Mouse (Mus musculus) limb, embryonic 11.5 days (tissue): ENCODE measurements at regions not wholly inside any gene's neighbourhood (a gene's known extent, or its start where the extent isn't known, plus 50 kb on each side); places are given as distances from the start of the nearest gene placed in this dataset.

Experiments used
- ATAC-seq: fragments of 200-750 bp; cut with Nextera tagmentation; 2 replicates; pipeline ENCODE4 v1.8.0; 2017; ENCODE audit warnings: low read depth; ENCODE audit not compliant: insufficient number of reproducible peaks, low FRiP score, low TSS enrichment
- DNase-seq: peaks from one replicate; pipeline ENCODE4 v3.0.0-alpha.2; 2015; ENCODE audit warnings: low spot score
- H3K27ac ChIP-seq: fragments of 300-500 bp; sonication (generic); replicated peaks from 2 replicates; pipeline ENCODE4 v1.5.1; 2014; ENCODE audit warnings: low read depth, mild to moderate bottlenecking, low read length
- H3K27me3 ChIP-seq: fragments of 300-500 bp; sonication (generic); 2 replicates; pipeline ENCODE4 v1.6.1; 2014; ENCODE audit warnings: mild to moderate bottlenecking, low read length, mixed read lengths; ENCODE audit not compliant: control insufficient read depth, insufficient read depth
- H3K36me3 ChIP-seq: fragments of 300-500 bp; sonication (generic); 2 replicates; pipeline ENCODE4 v1.6.1; 2014; ENCODE audit warnings: mild to moderate bottlenecking, low read length, moderate library complexity, mixed read lengths; ENCODE audit not compliant: control insufficient read depth, insufficient read depth
- H3K4me1 ChIP-seq: fragments of 300-500 bp; sonication (generic); 2 replicates; pipeline ENCODE4 v1.6.1; 2014; ENCODE audit warnings: low read length, mixed read lengths; ENCODE audit not compliant: control insufficient read depth, insufficient read depth
- H3K4me2 ChIP-seq: fragments of 300-500 bp; sonication (generic); 2 replicates; pipeline ENCODE4 v1.6.1; 2014; ENCODE audit warnings: low read depth, mild to moderate bottlenecking, moderate library complexity; ENCODE audit not compliant: severe bottlenecking
- H3K4me3 ChIP-seq: fragments of 300-500 bp; sonication (generic); 2 replicates; pipeline ENCODE4 v1.5.1; 2014; ENCODE audit warnings: low read depth, low read length
- H3K9ac ChIP-seq: fragments of 300-500 bp; sonication (generic); 2 replicates; pipeline ENCODE4 v1.6.1; 2014; ENCODE audit warnings: mild to moderate bottlenecking, low read length
- H3K9me3 ChIP-seq: fragments of 300-500 bp; sonication (generic); 2 replicates; pipeline ENCODE4 v1.6.1; 2016; ENCODE audit warnings: low read length; ENCODE audit not compliant: control insufficient read depth
- WGBS: fragments of 180-500 bp; shearing (Covaris S2); extraction: QIAGEN DNeasy Blood & Tissue Kit; methylation state at CpG from one replicate; pipeline ENCODE4 v1.1.7; 2014; 5-methylcytosine and 5-hydroxymethylcytosine counted together

DNA sequence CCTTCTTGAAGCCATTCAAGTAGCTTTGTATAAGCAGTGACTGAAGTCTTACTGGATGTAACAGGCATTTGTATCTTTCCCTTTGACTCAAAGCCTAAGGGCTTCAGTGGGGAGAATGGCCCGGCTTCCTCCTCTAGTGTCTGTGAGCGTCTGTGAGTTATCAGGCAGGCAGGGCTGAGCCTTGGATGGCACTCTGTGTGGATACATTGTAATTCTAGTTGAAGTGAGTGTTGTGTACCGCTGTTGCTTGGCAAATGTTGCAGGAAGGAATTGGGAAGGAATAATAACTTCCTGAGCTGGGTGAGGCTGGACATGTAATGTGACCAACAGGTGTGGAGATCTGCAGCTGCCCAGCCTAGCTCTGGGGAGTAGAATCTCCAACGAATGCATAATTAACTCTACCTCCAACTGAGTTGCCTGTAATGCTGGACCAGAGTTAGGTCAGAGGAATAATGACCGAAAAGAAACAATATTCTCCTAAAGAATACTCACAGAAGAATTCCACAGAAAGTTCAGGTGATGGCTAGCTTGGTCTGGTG is 120.7 kb upstream of the Tut7 start:
- Histone ChIP-seq H3K27me3 (no peaks in the 10 kb centered on the region), H3K27ac (no peak overlapping the region), H3K36me3 (no peaks in the 10 kb centered on the region), H3K4me2 (no peak overlapping the region), H3K9me3 (no peaks in the 10 kb centered on the region), H3K4me3 (no peak overlapping the region), H3K9ac (no peak overlapping the region), H3K4me1 (peaks cover 2% of the 10 kb centered on the region; the same call in 1 of the 2 replicates)
- DNase-seq (no peak), ATAC-seq (no peak)
- WGBS, result 57% methylated on average over 5 of the region's 5 CpGs

DNA sequence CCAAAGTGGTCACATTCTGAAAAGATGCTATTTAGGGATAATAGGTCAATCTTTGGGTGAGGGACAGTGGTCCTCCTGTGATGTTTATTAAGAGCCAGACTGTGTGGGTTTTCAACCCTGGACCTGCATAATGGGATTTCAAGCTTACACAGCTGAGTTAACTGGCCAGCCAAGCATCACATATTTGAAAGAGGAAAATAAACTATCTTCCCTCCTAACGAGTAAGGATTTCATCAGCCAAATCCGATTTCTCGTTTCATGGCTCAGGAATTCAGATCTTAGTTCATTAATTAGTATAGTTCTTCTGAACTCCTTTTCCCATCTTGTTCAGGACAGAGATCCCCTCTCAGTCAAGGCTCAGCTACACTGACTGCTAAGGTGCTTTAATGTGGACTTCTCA is 120.1 kb upstream of the Tut7 start:
- WGBS, result 79% methylated on average over 3 of the region's 3 CpGs
- Histone ChIP-seq H3K27me3 (no peaks in the 10 kb centered on the region), H3K36me3 (no peaks in the 10 kb centered on the region), H3K4me2 (no peak overlapping the region), H3K9me3 (no peaks in the 10 kb centered on the region), H3K4me1 (no peaks in the 10 kb centered on the region; the same call in 1 of the 2 replicates), H3K9ac (no peak overlapping the region), H3K27ac (no peak overlapping the region), H3K4me3 (no peak overlapping the region)
- no peak for ATAC-seq
- no peak for DNase-seq

DNA sequence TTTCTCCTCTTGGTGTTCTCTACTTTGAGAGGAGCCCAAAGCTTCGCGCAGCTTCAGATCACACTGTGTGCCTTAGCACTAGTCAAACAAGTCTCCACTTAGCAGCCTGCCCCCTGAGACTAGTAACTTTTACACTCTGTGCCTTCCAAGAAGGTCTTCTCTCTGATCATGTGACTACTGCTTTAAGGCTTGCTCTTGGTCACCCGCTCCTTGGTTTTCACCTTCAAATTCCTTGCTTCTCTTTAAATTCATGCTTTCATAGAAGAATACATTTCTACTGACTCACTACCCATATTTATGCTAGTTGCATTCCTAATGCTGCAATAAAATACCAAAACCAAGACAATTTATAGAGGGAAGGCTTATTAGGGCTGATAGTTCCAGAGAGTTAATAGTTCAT is 118.6 kb upstream of the Tut7 start:
- no peak overlapping the region for H3K4me2 ChIP-seq
- H3K4me3 ChIP-seq, result no peak overlapping the region
- no peaks in the 10 kb centered on the region; the same call in 1 of the 2 replicates for H3K4me1 ChIP-seq
- no peak for ATAC-seq
- no peaks in the 10 kb centered on the region for H3K36me3 ChIP-seq
- no peaks in the 10 kb centered on the region for H3K27me3 ChIP-seq
- H3K27ac ChIP-seq, result no peak overlapping the region
- no peak for DNase-seq
- WGBS, result 58% methylated on average over 3 of the region's 3 CpGs
- no peak overlapping the region for H3K9ac ChIP-seq
- no peaks in the 10 kb centered on the region for H3K9me3 ChIP-seq

DNA sequence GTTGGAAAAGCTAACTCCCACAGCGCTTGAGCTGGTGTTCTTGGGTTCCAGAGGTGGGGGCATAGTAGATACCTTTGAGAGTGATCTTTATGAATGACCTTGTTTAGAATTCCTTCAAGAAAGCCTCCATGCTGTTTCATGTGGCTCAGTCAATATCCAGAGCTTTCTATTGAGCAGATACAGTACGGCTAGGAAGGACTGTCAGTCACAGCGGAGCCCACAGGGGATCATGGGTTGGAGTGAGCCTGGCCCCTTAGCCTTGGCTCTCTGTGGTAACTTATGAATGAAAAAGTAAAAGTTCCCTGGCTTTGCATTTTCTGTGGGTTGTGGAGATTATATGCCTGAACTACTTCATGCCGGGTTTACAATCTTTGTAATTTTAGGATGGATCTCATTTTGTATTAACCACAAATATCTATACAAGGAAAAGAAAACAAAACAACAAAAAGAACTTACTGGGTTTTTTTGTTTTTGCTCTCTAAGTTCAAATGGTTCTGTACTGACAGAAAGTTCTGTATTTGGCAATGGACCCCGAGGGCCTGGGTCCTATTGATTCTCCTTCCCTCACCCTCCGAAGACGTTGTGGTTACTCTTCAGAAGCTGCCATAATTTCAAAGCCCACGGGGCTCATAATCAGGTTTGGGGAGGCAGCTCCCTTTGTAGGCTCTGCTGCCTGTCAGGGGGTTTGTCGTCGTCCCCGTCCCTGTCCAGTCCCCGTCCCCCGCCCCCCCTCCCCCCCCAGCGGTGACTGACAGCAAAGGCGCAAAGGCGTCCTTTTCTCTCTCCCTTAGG is 117.7 kb upstream of the Tut7 start:
- no peaks in the 10 kb centered on the region for H3K27me3 ChIP-seq
- no peak for DNase-seq
- H3K9me3 ChIP-seq, result no peaks in the 10 kb centered on the region
- H3K4me2 ChIP-seq, result no peak overlapping the region
- no peaks in the 10 kb centered on the region; the same call in 1 of the 2 replicates for H3K4me1 ChIP-seq
- no peak overlapping the region for H3K27ac ChIP-seq
- no peak overlapping the region for H3K9ac ChIP-seq
- no peak for ATAC-seq
- no peaks in the 10 kb centered on the region for H3K36me3 ChIP-seq
- WGBS, result 31% methylated on average over 16 of the region's 16 CpGs
- H3K4me3 ChIP-seq, result no peak overlapping the region

DNA sequence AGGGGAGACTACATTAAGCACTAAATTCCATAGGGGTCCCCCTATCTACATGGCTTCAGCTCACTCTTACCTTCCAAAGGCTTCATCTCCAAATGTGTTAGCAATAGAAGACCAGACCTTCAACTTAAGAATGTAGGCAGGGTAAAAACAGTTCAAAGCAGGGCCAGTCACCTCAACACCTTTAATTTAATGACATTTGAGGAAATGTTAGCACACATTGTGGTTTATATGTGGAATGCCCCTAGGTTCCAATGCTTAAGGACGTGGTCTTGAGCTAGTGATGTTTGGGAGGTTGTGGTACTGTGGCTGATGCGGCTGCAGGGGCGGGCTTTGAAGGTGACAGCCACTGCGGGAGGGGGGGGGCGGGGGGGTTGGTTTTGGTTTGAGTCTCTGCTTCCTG is 116.9 kb upstream of the Tut7 start:
- no peak overlapping the region for H3K4me2 ChIP-seq
- no peak overlapping the region for H3K9ac ChIP-seq
- no peaks in the 10 kb centered on the region for H3K36me3 ChIP-seq
- ATAC-seq (no peak), DNase-seq (no peak)
- no peaks in the 10 kb centered on the region; the same call in 1 of the 2 replicates for H3K4me1 ChIP-seq
- no peak overlapping the region for H3K27ac ChIP-seq
- H3K9me3 ChIP-seq, result no peaks in the 10 kb centered on the region
- 50% methylated on average over 5 of the region's 5 CpGs for WGBS
- no peak overlapping the region for H3K4me3 ChIP-seq
- H3K27me3 ChIP-seq, result no peaks in the 10 kb centered on the region

DNA sequence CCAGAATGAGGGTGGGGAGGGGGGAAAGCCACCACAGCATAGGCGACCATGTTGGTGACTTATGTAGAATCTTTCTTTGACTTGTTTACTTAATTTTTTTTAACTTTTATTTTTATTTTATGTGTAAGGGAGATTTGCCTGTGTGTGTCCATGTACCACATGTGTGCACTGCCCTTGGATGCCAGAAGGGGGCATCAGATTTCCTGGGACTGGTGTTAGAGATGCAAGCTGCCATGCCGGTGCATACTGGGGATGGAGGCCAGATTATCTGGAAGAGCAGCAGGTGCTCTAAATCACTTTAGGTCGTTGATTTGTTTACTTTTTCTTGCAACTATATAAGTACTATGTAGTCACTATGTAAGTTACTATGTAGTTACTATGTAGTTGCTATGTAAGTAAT is 114.2 kb upstream of the Tut7 start:
- Histone ChIP-seq H3K27me3 (no peaks in the 10 kb centered on the region), H3K4me1 (no peaks in the 10 kb centered on the region; the same call in 1 of the 2 replicates), H3K27ac (no peak overlapping the region), H3K9ac (no peak overlapping the region), H3K36me3 (no peaks in the 10 kb centered on the region), H3K4me2 (no peak overlapping the region), H3K4me3 (no peak overlapping the region), H3K9me3 (no peaks in the 10 kb centered on the region)
- WGBS, result 74% methylated on average over 3 of the region's 3 CpGs
- ATAC-seq (no peak), DNase-seq (no peak)

DNA sequence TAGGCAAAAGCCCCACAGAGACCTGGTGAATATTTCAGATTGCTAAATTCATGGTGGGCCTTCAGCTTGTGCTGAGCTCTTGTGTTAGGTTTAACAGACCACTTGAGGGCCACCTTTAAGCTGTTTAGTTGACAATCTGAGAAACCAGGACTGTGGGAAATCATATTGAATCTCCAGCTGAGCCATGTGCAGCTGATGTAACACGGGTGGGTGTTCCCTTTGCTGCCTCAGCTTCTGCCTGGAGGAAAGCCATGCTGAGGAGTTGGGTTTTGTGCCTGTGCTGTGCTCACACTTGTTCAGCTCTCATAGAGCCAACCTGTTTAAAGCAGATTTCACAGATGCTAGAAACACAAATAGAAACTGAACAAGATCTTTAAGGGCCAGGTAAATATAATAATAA is 111.6 kb upstream of the Tut7 start:
- Histone ChIP-seq H3K4me1 (no peaks in the 10 kb centered on the region), H3K4me2 (no peak overlapping the region), H3K4me3 (no peak overlapping the region), H3K9me3 (no peaks in the 10 kb centered on the region), H3K36me3 (no peaks in the 10 kb centered on the region), H3K27me3 (no peaks in the 10 kb centered on the region), H3K27ac (no peak overlapping the region), H3K9ac (no peak overlapping the region)
- DNase-seq, result no peak
- 41% methylated on average over 1 of the region's 1 CpGs for WGBS
- ATAC-seq, result no peak

DNA sequence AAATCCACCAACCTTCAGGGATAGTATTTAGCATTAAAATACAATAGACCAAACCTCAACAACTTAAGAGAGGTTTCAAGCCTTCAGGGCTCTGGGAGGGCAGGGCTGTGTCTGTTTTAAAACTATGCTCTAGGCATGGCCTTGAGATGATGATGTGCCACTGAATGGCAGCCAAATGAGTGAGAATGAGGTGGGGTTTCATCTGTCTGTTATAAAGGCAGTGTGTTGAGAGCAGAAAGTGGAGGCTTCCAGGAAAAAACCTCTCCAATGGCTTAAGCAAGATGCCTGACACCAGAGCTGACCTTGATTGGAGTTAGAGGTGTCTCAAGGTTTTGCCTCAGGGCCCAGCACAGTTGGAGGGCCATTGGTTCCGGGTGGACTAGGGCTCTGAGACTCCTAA is 111.1 kb upstream of the Tut7 start:
- Histone ChIP-seq H3K4me1 (no peaks in the 10 kb centered on the region), H3K9ac (no peak overlapping the region), H3K36me3 (no peaks in the 10 kb centered on the region), H3K4me3 (no peak overlapping the region), H3K4me2 (no peak overlapping the region), H3K9me3 (no peaks in the 10 kb centered on the region), H3K27me3 (no peaks in the 10 kb centered on the region), H3K27ac (no peak overlapping the region)
- DNase-seq (no peak), ATAC-seq (no peak)
- WGBS, result 60% methylated on average over 1 of the region's 1 CpGs
